Mouse (Mus musculus) forebrain, embryonic 13.5 days (tissue): ENCODE results near the gene Wbp1l. TPM values are rescaled to one million over a fixed set of nuclear protein-coding genes. Genes with fewer than 3 reads are reported as not detected.

Source experiments
- ATAC-seq: fragments of 200-750 bp; cut with Nextera tagmentation; 2 replicates; pipeline ENCODE4 v1.8.0; 2017
- H3K27ac ChIP-seq: fragments of 300-500 bp; sonication (generic); 2 replicates; pipeline ENCODE4 v1.5.1; 2015; ENCODE audit warnings: inconsistent platforms, mild to moderate bottlenecking, moderate library complexity
- H3K27me3 ChIP-seq: fragments of 300-500 bp; sonication (generic); 2 replicates; pipeline ENCODE4 v1.6.1; 2015; ENCODE audit warnings: mild to moderate bottlenecking, inconsistent platforms
- H3K36me3 ChIP-seq: fragments of 300-500 bp; sonication (generic); 2 replicates; pipeline ENCODE4 v1.6.1; 2015; ENCODE audit warnings: mild to moderate bottlenecking, inconsistent platforms; ENCODE audit not compliant: poor library complexity, severe bottlenecking
- H3K4me1 ChIP-seq: fragments of 300-500 bp; sonication (generic); 2 replicates; pipeline ENCODE4 v1.6.1; 2015; ENCODE audit warnings: inconsistent platforms
- H3K4me2 ChIP-seq: fragments of 300-500 bp; sonication (generic); 2 replicates; pipeline ENCODE4 v1.6.1; 2015; ENCODE audit warnings: inconsistent platforms, mild to moderate bottlenecking, moderate library complexity
- H3K4me3 ChIP-seq: fragments of 300-500 bp; sonication (generic); 2 replicates; pipeline ENCODE4 v1.5.1; 2015; ENCODE audit warnings: mild to moderate bottlenecking, inconsistent platforms
- H3K9ac ChIP-seq: fragments of 300-500 bp; sonication (generic); 2 replicates; pipeline ENCODE4 v1.6.1; 2015; ENCODE audit warnings: mild to moderate bottlenecking, inconsistent platforms
- H3K9me3 ChIP-seq: fragments of 300-500 bp; sonication (generic); replicated peaks from 2 replicates; pipeline ENCODE4 v1.6.1; 2016; ENCODE audit warnings: inconsistent platforms
- WGBS: fragments of 180-500 bp; shearing (Covaris S2); methylation state at CpG from one replicate; pipeline ENCODE4 v1.1.7; 2015; 5-methylcytosine and 5-hydroxymethylcytosine counted together
- polyA plus RNA-seq: library from polyadenylated mRNA; unstranded; fragments of >200 nt; fragmentation: Nextera tagmentation; extraction: Ambion mirVana; gene quantifications from 2 replicates; pipeline ENCODE4 v1.2.1, GENCODE M21; 2015

The Wbp1l gene
- polyA plus RNA-seq, 1 experiment from 2014 or later = 33.1 TPM

GRCm38 (mm10) chr19:46697840-46698517, 99.1 kb downstream of the Wbp1l start:
- Histone ChIP-seq H3K4me2 (no peak overlapping the region), H3K9ac (no peak overlapping the region), H3K27ac (no peak overlapping the region), H3K4me3 (no peak overlapping the region), H3K36me3 (peaks cover 20% of the 10 kb centered on the region; the same call in 1 of the 2 replicates), H3K27me3 (no peaks in the 10 kb centered on the region), H3K9me3 (no peaks in the 10 kb centered on the region), H3K4me1 (no peaks in the 10 kb centered on the region)
- WGBS = 44% methylated on average over 19 of the region's 19 CpGs
- ATAC-seq = no peak

DNA sequence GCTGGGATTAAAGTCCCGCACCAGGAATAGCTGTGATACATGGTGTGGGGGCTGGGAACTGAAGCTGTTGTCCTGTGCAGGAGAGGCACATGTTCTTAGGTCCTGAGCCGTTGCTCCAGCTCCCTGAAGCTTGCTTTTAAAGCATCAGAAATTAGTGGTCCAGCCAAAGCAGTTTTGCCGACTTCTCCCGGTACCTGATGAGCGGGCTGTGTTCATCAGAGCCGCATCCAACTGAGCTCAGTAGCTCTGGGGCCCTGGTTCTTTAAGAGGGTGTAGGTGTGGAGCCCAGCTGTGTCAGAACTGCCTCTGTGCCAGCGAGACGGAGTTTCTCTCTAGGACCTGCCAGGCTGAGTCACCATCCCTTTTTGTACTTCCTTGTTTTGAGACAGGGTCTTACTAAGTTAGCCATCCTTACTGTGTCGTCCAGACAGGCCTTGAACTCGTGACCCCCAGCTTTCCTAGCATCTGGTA, 100.2 kb downstream of the Wbp1l start:
- H3K27me3 ChIP-seq = no peaks in the 10 kb centered on the region
- peaks cover 20% of the 10 kb centered on the region; the same call in 1 of the 2 replicates for H3K36me3 ChIP-seq
- H3K4me2 ChIP-seq = no peak overlapping the region
- H3K27ac ChIP-seq = no peak overlapping the region
- no peaks in the 10 kb centered on the region for H3K4me1 ChIP-seq
- no peak for ATAC-seq
- no peak overlapping the region for H3K4me3 ChIP-seq
- WGBS = 81% methylated on average over 10 of the region's 10 CpGs
- no peaks in the 10 kb centered on the region for H3K9me3 ChIP-seq
- no peak overlapping the region for H3K9ac ChIP-seq

- Histone ChIP-seq H3K4me3 (no peak overlapping the region), H3K4me1 (no peaks in the 10 kb centered on the region), H3K36me3 (peaks cover 13% of the 10 kb centered on the region; the same call in 1 of the 2 replicates), H3K27ac (no peak overlapping the region), H3K27me3 (no peaks in the 10 kb centered on the region), H3K9me3 (no peaks in the 10 kb centered on the region), H3K4me2 (no peak overlapping the region), H3K9ac (no peak overlapping the region)
- 93% methylated on average over 9 of the region's 9 CpGs for WGBS
- no peak for ATAC-seq
Observed at GRCm38 (mm10) chr19:46701156-46701555, 102.3 kb downstream of the Wbp1l start.

DNA sequence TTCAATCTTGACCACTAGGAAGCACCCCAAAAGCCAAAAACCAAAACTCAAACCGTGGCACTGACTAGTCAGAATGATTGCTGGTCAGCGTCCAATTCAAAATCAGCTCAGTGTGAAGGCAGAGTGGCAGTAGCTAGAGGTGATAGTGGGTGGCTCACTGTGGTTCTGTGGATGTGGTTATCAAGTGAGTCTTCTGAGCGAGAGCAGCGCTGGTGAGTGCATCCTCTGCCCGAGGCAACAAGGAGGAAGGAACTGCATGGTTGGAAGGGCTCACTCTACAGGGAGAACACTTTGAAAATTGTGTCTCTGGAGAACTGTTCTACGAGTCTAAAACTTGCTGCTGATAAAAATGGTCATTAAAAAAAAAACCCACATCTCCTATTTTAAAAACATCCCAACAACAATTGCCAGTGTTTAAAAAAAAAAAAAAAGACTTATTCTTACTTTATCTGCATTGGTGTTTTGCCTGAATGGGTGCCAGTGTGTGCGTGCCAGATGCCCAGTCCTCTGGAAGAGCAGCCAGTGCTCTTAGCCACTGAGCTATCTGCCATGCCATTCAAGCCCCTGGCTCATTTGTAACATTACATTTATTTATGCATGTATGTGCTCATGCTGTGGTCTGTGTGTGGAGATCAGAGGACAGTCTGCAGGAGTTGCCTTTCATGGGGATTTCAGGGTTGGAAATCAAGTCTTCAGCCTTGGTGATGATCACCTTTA, 107.1 kb downstream of the Wbp1l start:
- peaks cover 11% of the 10 kb centered on the region for H3K4me1 ChIP-seq
- no peaks in the 10 kb centered on the region for H3K27me3 ChIP-seq
- H3K4me2 ChIP-seq = no peak overlapping the region
- no peak overlapping the region for H3K4me3 ChIP-seq
- no peak overlapping the region for H3K27ac ChIP-seq
- ATAC-seq = no peak
- no peak overlapping the region for H3K9ac ChIP-seq
- H3K36me3 ChIP-seq = 0 out of 2 replicates have a peak, but pooled peaks cover 6% of the 10 kb centered on the region
- WGBS = 65% methylated on average over 7 of the region's 7 CpGs
- H3K9me3 ChIP-seq = no peaks in the 10 kb centered on the region

DNA sequence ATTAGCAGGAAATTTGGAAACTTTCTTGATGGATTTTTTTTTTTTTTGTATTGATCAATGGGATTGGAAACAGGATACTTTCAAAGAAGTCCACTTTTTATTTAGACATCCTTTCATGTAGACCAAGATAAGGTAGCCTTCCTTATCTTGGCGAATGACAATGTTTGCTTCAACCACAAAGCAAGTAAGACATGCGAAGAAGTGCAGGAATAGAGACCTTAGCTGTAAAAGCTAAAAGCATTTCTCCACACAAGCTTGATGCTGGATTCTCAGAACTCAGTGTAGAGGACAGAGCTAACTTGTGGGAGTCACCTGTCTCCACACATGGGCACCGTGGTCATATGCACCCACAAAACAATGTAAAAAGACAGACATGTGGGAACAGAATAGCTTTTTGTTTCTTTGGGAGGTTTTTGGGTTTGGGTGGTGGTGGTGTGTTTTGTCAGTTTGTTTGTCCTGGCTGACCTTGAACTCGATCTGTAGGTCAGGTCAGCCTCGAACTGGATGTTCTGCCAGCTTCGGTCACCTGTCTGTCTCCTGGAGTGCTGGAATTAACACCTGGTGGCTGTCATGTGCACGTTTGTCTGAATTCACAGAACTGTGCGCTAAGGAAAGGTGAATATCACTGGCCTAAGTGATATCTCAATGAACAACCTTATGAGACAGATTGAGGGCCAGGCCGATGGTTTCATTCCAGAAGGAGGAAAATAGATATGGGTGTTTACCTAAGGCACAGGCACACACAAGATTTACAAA, 107.8 kb downstream of the Wbp1l start:
- Histone ChIP-seq H3K27ac (no peak overlapping the region), H3K27me3 (no peaks in the 10 kb centered on the region), H3K36me3 (no peaks in the 10 kb centered on the region), H3K4me2 (peak overlapping the region; percentile 62), H3K4me3 (peak overlapping the region; percentile 41), H3K9ac (no peak overlapping the region), H3K9me3 (no peaks in the 10 kb centered on the region), H3K4me1 (peaks cover 11% of the 10 kb centered on the region)
- ATAC-seq = no peak
- 83% methylated on average over 9 of the region's 9 CpGs for WGBS

Other genes starting within 250 kb of the Wbp1l start
- gene 2310034G01Rik, start 248.8 kb upstream of the Wbp1l start, polyA plus RNA-seq = 1.7 and 2.2 TPM in 2 replicates
- gene Actr1a, start 203.3 kb upstream of the Wbp1l start, polyA plus RNA-seq = 285 and 307 TPM in 2 replicates
- gene Sufu, start 202.2 kb upstream of the Wbp1l start, polyA plus RNA-seq = 28.0 and 30.3 TPM in 2 replicates
- gene Trim8, start 97.4 kb upstream of the Wbp1l start, polyA plus RNA-seq = 22.5 and 22.6 TPM in 2 replicates
- gene Arl3, start 25.9 kb upstream of the Wbp1l start, polyA plus RNA-seq = 233 and 245 TPM in 2 replicates
- 12.4 and 13.2 TPM in 2 replicates for gene Sfxn2, start 25.7 kb upstream of the Wbp1l start, polyA plus RNA-seq
- gene Cyp17a1, start 74.1 kb downstream of the Wbp1l start, polyA plus RNA-seq = not detected in 2 replicates
- gene Borcs7, start 90.8 kb downstream of the Wbp1l start, polyA plus RNA-seq = 14.3 and 16.5 TPM in 2 replicates
- 16.6 and 18.0 TPM in 2 replicates for gene As3mt, start 108.4 kb downstream of the Wbp1l start, polyA plus RNA-seq
- gene Cnnm2, start 162.5 kb downstream of the Wbp1l start, polyA plus RNA-seq = 2.3 and 3.0 TPM in 2 replicates